ENCODE assay signal across 30 mouse cellular contexts in genomic region chr15:88060935-88061334, GRCm38 (mm10).
DNase-seq lines count a peak whose midpoint lies in the region; TF ChIP-seq lines count a peak whose summit lies in the region.
"Had no signal": no experiment of that assay in that cellular context is flagged by ENCODE, and none has a peak within 500 bp of the region (broad histone marks: within the 10 kb centered on the region; RNA-seq: fewer than 3 reads in every experiment).

No protein-coding gene starts in this region.

- H3K27me3 ChIP-seq in kidney, adult 2 months (replicated peaks; ENCODE audit: control insufficient read depth, insufficient read depth, low read length) = no peaks in the 10 kb centered on the region
- H3K27me3 ChIP-seq: CH12.LX; embryonic facial prominence, embryonic 13.5 days; forebrain, embryonic 12.5 days; forebrain, embryonic 15.5 days; heart, embryonic 12.5 days; heart, embryonic 15.5 days had no signal

- no peak overlapping the region for H3K27ac ChIP-seq in kidney, adult 2 months (ENCODE audit: insufficient read depth, low read depth, low read length)
- H3K27ac ChIP-seq: embryonic facial prominence, embryonic 10.5 days; embryonic facial prominence, embryonic 13.5 days; forebrain, embryonic 12.5 days; forebrain, embryonic 15.5 days; gastrocnemius, adult 2 months; heart, embryonic 15.5 days; hindbrain, embryonic 14.5 days; hindbrain, postnatal 0 days had no signal

- TF ChIP-seq POLR2A in kidney, adult 2 months (IDR thresholded peaks at IDR 0.05; ENCODE audit: low read depth, low read length) = no peak

- WGBS in kidney, adult 2 months = 74% methylated on average over 4 of the region's 4 CpGs

- peak; percentile 19 for DNase-seq in right cerebral cortex, adult 18-20 months
- DNase-seq in right cerebral cortex, postnatal 36 days (ENCODE audit: low spot score in 2 of 2) = no peak
- DNase-seq in 3T3-L1 (ENCODE audit: low read depth, low spot score) (peak; percentile 2), NIH3T3 (ENCODE audit: low read depth) (peak; percentile 9)
- DNase-seq in kidney, adult 2 months = no peak
- DNase-seq in c-Kit-positive CD71-positive TER-119-positive erythroid progenitor cells, embryonic 14.5 days (ENCODE audit: low spot score) = no peak
- DNase-seq: adrenal gland, adult 8-10 months; adrenal gland, postnatal 25 days; B cell, adult 2 months; cerebellum, adult 11-12 months; cerebellum, adult 8-10 months; cerebellum, postnatal 10 days; cerebellum, postnatal 36 days; embryo, embryonic 11 days; gastrocnemius, adult 2 months; gastrocnemius, postnatal 14 days; heart, adult 18-20 months; heart, postnatal 10 days; heart, postnatal 4 days had no signal

- H3K36me3 ChIP-seq in kidney, adult 2 months (ENCODE audit: control insufficient read depth, insufficient read depth, low read length) = no peaks in the 10 kb centered on the region
- H3K36me3 ChIP-seq: embryonic facial prominence, embryonic 10.5 days; embryonic facial prominence, embryonic 13.5 days; forebrain, embryonic 12.5 days; forebrain, embryonic 15.5 days; G1E; heart, embryonic 12.5 days; heart, embryonic 15.5 days had no signal

- TF ChIP-seq CTCF in kidney, adult 2 months (conservative IDR thresholded peaks at IDR 0.05; ENCODE audit: insufficient read depth, insufficient read length, low read depth, low read length) = no peak

- H3K4me3 ChIP-seq in kidney, adult 2 months (ENCODE audit: insufficient read depth, low read depth, low read length) = no peak overlapping the region
- H3K4me3 ChIP-seq: embryonic facial prominence, embryonic 10.5 days; embryonic facial prominence, embryonic 13.5 days; erythroblast, embryonic 14.5 days; forebrain, embryonic 12.5 days; forebrain, embryonic 15.5 days; gastrocnemius, adult 2 months; heart, embryonic 12.5 days; heart, embryonic 15.5 days had no signal

- H3K4me1 ChIP-seq in kidney, adult 2 months (ENCODE audit: control insufficient read depth, insufficient read depth, low read length) = no peaks in the 10 kb centered on the region
- H3K4me1 ChIP-seq: embryonic facial prominence, embryonic 10.5 days; embryonic facial prominence, embryonic 13.5 days; forebrain, embryonic 12.5 days; forebrain, embryonic 15.5 days; heart, embryonic 12.5 days; heart, embryonic 15.5 days had no signal

Comparison
In these comparisons a context has a peak if more than half of its experiments do, and no peak if none do; other contexts are left out.
1. DNase-seq: peak in right cerebral cortex, adult 18-20 months (single experiment), 3T3-L1 (single experiment) and NIH3T3 (single experiment); none in right cerebral cortex, postnatal 36 days (0 of 2), kidney, adult 2 months (single experiment) and c-Kit-positive CD71-positive TER-119-positive erythroid progenitor cells, embryonic 14.5 days (single experiment).